Mouse (Mus musculus): ENCODE data around the gene Sdk1.

Gene Sdk1

DNA sequence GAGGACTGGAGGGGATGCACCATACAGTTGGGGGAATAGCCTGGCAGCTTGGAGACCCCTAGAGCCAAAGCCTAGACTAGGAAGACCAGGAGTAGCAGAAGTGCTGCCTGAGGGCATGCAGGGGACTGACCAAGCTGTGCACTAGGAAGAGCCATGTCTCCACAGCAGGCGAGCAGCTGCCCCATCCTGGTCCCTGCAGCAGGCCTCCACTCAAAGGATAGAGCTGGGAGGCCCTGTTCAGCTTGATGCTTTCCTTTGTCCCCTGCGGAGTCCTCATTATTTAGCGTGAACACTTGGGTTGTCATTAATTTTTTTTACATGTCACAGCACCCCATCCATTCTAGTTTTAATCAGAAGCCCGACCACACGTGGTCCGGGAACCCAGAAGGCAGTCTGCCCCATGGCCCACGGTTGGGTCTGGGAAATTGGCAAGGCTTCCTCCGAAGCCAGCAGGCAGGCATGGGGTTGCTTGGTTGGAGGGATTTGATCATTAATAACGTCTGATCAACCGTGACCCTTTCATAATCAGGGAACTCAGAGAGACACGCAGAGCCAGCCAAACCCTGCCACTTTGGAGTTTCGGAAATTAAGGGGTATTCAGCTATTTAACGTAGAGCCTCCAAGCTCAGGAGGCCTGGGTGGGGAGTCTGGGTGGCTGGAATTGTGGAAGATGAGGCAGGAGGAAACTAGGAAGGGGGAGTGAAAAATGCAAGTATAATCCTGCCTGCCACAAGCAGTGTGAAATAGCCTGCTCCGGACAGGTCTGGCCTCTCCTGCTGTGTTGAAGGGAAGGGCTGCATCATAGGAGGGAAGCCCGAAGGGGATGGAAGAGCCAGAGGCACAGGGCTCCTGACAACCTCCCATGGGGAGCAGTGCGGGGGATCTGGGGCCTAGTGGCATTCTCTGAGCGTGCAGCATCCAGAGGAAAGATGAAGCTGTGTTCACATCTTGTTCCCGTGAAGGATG lies 872.2 kb downstream of the Sdk1 start:
- in situ Hi-C loops (cut with MboI, MseI): no loop called here

DNA sequence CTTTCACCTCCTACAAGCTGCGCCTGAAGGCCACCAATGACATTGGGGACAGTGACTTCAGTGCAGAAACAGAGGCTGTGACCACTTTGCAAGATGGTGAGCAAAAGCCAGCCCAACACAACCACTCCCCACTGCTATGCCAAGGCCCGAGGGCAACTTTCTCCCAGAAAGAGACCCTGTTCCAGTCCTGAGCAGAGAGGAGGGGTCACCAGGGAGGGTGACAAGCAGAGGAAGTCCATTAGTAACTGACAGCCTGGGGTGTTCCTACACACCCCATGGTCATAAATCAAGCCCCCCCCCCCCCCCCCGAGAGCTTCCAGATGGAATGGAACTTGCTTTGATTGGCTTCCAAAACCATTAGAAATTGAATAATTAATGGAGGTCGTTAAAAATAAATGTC lies 886.5 kb downstream of the Sdk1 start:
- in situ Hi-C loops (cut with MboI, MseI): loop anchor here (10.0 kb wide), 1 partner anchor 1343 kb away; no protein-coding TSS in a partner anchor

DNA sequence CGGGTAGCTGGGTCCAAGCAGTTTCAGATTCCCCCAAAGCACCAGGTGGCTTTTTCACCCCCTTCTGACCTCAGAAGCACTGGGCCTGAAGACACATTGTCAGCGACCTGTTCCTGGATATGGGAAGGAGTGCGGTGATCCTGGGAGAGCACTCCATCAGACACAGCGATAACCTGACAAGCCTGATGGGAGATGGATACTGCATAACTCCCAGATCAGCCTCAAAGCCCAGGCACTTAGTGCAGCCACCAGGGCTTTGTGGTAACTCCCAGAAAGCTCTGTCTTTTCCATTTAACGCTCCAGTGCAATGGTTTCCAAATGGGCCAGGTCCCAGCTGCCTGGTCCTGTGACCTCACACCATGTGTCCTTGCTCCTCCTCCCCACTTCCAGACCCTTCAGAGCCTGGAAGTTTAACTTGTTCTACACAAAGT lies 886.9 kb downstream of the Sdk1 start:
- in situ Hi-C loops (cut with MboI, MseI): loop anchor here (10.0 kb wide), 1 partner anchor 1343 kb away; no protein-coding TSS in a partner anchor

DNA sequence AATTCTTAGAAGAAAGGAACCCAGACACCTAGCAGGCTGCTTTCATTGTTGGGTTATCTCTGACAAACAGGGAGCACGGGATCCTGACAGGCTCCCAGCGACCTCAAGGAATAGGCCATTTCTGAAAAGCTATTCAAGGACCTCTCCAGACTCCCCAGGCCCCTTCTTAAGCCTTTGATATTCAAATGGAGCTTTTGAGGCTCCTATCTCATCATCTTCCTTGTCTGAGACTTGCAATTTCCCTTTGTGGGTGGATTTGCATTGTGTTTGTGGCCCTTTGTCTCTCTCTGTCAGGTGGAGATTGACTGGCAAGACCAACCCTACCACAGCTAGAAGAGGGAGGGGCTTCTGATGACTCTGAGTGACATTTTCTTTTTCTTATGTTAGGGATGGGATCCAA lies 888.7 kb downstream of the Sdk1 start:
- in situ Hi-C loops (cut with MboI, MseI): no loop called here

DNA sequence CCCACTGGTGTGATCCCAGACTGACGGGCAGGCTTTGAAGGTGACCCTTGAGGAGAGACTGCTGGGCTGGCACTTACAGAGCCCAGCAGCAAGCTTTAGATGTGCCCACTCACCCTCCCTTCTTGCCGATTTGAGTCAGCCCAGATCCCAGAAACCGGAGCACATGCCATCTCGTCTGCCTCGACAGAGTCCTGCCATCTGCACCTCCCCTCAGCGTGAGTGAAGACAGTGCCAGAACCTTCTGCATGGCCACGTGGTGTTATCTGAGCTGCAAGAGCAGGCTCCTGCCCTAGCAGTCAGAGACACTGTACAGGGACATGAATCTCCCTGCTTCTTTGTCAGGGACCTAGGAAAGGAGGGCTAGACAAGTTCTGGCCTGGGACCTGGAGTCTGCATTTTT lies 898.7 kb downstream of the Sdk1 start:
- in situ Hi-C loops (cut with MboI, MseI): no loop called here

DNA sequence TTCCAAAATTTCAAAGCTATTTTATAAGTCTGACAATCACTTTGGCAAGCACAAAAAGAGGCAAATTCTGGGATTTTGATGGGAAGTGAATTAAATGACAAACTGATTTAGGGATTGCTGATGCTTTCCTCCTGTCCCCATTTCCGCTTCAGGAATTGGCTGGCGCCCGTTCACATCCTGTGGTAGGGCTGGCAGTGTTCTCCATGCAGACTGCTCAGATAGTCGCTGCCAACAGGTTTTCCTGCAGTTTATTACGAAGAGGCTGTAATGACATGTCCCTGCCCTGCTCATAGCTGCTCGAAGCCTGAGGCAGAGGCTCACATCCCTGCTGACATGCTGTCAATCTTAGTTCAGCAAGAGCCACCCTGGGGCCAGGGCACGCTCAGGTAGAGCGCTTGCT lies 908.3 kb downstream of the Sdk1 start:
- in situ Hi-C loops (cut with MboI, MseI): no loop called here

DNA sequence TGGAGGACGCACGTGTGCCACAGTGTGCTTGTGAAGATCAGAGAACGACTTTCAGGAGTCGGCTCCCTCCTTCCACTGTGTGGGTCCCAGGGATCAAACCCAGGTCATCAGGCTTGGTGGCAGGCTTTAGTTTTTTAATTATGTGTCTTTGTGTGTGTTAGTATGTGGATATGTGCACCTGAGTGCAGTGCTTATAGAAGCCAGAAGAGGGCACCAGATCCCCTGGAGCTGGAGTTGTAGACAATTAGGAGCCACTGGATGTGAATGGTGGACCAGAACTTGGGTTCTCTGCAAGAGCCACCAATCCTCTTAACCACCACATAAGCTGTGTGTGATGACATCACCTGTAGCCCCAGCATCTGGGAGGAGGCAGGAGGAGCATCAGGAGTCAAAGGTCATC lies 909.5 kb downstream of the Sdk1 start:
- in situ Hi-C loops (cut with MboI, MseI): loop anchor here (25.0 kb wide), 1 partner anchor 1288 kb away; no protein-coding TSS in a partner anchor

DNA sequence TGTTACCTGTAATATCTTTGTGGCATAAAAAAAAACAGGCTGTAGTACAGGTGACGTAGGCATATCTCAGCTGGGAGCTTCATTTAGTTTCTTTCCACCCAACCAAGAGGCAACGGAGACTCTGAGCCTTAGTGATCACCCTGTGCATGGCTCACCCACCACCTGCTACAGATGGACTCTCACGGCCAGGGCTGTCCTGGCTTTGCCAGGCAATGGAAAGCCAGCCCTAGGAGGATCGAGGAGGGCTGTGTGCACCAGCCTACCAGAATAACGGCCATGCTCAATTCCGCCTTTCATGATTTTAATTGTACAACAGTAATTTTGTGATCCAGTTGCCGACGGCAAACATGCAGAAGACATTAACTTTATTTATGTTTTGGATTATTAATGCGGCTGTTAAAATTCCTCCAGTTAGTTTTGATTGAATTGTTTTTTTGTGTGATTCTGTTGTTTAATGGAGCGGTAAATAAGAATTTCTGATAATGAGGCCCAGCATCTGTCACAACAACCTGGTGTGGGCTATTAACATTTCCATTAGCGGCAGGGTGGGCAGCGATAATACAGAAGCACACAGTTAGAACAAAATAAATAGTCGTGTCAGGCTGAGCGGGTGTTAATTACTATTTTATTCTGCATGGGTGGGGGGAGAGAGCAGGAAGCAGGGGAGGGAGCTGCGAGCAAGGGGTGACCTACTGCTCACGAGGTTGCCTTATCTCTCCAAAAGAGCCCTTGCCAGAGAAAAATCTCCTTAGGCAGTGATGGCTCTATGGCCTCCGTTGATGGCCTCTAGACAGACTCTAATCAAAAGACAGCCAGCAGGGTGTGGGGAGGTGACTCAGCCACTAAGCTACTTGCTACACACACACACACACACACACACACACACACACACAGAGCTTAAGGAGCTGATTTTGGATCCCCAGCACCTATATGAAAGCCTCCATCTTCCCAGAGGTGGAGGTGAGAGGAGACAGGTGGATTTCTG lies 915.9 kb downstream of the Sdk1 start:
- in situ Hi-C loops (cut with MboI, MseI): loop anchor here (25.0 kb wide), 1 partner anchor 1295 kb away; no protein-coding TSS in a partner anchor

DNA sequence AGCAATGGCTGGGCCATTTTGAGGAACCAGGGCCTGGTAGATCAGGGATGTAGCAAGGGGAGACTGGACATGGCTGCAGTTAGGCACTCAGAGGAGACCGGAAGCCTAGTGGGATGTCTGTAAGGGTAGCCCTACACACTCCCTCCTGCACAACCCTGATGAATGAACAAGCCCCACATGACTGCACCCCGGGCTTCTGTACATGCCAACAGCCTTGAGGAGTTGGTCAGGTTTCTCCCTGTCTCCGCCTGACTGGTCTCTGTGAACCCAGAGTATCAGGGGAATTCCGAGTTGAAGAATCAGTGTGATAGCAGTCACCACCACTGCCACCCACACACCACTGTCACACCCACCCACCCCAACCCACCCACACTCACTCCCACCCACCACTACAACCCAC lies 922.2 kb downstream of the Sdk1 start:
- in situ Hi-C loops (cut with MboI, MseI): loop anchor here (25.0 kb wide), 1 partner anchor 1301 kb away; no protein-coding TSS in a partner anchor

DNA sequence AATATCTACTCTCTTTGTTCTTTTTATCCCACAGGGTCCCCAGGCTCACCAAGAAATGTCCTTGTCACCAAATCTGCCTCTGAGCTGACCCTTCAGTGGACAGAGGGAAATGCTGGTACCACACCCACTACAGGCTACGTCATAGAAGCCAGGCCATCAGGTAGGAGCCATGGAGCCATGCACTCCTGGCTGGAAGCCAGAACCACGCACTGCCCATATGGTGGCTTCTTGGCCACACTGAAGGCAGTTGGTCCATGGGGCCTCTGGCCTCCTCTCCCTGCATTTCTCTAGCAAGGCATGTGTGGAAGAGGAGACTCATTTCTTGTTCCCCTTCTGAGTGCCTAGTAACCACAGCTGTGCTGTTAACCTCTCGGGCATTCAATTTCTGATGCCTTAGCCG lies 932.3 kb downstream of the Sdk1 start:
- in situ Hi-C loops (cut with MboI, MseI): loop anchor here (25.0 kb wide), 1 partner anchor 1311 kb away; no protein-coding TSS in a partner anchor

DNA sequence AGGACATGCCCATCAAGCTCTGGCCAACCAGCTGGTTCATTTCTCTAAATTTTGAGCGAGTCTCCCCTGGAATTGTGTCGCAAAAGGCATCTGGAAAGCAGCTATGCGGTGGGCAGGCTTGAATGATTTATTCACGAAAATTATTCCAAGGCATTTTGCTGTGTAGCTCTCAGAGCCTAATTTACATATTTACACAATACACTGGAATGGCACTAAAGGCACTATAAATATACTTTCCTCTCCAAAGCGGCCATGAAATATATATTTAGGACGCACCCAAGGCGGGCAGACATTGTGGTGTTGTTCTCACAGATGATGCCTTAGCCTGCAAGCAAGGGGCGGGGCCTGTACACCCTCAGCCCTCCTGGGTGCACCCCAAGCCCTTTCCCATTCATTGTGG lies 936.9 kb downstream of the Sdk1 start:
- in situ Hi-C loops (cut with MboI, MseI): no loop called here

DNA sequence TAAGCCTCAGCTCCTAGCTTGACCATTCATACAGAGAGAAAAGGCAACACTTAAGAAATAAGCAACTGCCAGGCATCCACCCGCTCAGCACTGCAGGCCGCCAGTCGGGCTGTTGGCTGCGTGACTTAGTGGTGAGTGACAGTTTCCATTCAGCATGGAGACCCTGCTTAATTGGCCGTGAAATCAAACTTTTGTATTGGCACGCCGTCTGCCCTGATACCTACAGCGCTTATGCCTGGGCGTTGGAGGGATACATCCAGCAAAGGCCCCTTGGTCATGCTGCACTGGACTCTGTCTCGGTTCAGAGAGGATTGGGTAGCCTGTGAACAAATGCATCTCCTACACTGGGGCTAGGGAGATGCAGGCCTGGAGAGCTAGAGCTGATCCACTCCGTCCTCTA lies 938.0 kb downstream of the Sdk1 start:
- in situ Hi-C loops (cut with MboI, MseI): no loop called here

DNA sequence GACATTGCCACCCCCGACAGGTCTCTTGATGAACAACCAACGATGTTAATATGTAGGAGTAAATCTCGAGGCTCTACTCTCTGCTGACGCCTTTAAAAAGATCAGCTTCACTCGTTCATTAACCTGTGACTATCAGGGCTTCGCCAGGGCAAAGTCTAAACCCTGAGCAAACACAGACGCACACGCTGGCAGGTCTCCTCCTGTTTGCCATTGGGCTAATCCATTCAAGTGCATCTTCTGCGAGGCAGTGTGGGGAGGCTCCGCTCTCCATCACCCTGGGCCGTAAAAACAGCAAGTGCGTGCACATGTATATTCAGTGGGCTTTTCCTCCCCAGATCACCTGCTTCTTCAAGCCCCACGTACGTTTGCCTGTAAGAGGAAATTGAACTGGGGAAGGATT lies 940.6 kb downstream of the Sdk1 start:
- in situ Hi-C loops (cut with MboI, MseI): no loop called here

DNA sequence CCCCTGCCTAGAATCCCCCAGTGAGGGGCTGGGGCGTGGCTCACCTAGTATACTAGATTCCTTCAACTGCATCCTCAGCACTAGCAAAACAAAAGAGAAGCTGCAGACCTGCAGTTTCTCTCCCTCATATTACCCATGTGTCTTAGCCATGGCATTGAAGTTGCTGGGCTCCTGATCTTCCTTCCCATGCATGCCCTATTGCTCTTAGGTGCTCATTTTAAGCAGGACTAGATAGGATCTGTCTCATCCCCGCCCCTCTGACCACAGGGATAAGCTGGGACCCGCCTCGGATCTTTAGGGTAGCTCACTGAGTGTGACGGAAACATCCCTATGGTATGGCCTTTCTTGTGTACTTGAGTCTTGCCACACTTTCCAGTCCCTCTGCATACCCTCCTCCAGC lies 947.5 kb downstream of the Sdk1 start:
- in situ Hi-C loops (cut with MboI, MseI): no loop called here

DNA sequence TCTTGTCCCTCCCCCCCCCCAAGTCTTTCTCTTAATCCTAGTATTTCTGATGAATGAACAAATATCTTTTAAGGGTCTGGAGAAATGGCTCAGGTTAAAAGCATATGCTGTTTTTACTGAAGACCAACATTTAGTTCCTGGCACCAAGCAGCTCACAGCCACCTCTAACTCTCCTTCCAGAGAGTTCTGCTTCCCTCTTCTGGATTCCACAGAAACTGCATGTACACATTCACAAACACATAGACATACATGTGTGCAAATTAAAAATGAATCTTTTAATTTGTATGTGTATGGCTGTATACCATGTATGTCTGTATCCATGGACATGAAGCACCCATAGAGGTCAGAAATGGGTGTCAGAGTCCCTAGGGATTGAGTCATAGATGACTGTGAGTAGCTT lies 968.6 kb downstream of the Sdk1 start:
- in situ Hi-C loops (cut with MboI, MseI): no loop called here

DNA sequence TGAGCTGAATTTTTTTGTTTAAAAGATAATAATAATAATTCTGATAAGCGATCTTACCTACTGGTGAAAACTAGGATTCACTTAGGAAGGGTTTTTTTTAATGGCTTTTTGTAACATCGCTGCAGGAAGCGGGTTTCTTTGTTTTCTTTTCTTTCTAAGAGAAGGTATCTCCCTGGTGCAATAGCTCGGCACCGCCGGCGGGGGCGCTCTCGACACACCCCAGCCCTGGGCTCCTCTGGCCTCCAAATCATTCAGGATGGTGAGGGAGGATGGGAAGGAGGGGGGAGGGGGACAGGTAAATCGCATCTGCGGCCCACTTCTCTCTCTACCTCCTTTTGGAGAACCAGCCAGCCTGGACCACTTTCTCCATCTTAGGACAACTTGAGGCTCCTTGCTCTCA lies 971.0 kb downstream of the Sdk1 start:
- in situ Hi-C loops (cut with MboI, MseI): no loop called here

DNA sequence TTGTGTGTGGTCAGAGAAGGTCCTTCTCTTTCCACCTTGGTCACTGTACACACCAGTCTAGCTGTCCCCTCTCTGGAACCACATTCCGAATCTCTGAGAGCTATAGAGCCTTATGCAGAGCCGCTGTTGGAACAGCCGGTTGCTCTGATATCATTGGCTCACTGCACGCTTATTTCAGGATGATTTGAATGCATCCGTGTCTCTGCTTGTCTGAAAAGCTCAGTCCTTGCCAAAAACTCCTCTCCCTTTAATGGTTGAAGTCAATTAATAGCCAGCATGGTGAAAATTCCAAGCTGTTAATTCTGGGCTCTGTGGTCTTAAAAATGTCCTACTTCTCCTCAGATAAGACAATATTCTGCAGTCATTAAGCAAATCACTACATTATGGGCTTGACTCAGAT lies 974.7 kb downstream of the Sdk1 start:
- in situ Hi-C loops (cut with MboI, MseI): no loop called here

DNA sequence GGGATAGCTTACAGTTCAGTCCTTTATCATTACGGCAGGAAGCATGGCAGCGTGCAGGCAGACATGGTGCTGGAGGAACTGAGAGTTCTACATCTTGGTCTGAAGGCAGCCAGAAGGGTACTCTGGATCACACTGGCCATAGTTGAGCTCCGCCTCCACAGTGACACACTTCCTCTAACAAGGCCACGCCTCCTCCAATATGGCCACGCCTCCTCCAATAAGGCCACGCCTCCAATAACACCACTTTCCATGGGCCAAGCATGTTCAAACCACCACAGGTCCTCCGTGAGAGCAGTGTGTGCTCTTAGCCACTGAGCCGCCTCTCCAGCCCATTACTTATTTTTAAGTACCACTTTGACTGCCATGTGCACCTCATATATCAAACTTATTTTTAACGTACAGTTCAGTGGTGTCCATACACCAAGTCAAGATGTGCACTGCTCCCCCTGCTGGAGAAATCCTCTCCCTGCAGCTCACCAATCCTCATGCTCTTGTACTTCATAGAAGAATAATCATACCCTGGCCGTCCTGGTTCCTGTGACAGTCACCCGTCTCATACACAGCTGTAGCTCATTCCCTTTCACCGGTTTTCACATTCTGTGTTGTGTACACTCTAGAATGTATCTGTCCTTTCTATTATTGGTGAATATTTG lies 979.7 kb downstream of the Sdk1 start:
- in situ Hi-C loops (cut with MboI, MseI): no loop called here

DNA sequence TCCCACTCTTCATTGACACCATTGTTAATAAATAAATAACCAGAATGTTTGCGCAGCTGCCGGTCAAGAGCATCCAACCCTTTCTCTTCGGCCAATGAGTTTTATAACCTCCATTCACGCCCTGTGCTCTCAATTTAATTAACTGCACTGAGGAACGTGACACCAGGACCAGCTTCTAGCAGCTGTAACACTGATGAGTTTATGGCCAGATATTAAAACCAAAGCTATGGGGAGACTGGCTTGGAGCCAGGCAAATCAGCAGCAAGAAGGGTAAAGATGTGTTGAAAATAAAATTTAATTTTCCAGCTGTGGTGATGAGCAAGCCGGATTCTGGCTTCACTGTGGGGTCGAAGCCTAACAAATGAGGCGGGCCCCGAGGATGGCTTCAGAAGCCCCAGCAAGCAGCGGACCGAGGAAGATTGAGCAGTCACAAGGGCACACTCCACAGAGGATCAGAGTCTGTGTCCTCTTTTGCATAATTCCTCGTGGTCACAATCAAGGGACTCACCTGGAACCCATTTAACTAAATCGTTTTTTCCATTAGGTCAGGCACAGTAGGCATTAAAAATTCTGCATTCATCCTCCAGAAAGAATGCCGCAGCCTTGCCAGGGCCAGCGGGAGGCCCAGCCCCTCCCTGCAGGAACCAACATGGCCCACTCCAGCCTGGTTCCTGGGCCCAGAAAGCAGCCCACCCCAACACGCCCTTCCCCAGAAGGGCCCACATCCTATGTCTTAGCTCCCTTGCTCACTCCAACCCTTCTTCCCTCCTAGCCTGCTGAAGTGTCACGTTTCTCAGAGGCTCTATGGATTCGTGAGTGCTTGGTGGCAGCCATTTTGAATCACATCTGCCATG lies 987.9 kb downstream of the Sdk1 start:
- in situ Hi-C loops (cut with MboI, MseI): no loop called here

DNA sequence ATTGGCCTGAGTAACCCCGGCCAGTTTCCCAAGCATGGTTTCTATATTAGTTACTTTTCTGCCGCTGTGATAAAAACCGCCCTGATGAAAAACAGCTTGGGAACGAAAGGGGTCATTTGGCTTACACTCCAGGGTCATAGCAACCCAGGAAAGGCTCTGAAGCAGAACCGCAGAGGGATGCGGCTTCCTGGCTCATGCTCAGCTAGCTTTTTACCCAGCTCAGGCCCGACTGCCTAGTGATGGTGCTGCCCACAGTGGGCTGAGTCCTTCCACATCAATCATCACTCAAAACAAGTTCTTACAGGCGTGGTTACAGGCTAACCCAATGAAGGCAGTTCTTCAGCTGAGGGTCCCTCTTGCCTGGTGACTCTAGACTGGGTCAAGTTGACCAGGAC lies 988.5 kb downstream of the Sdk1 start:
- in situ Hi-C loops (cut with MboI, MseI): no loop called here

DNA sequence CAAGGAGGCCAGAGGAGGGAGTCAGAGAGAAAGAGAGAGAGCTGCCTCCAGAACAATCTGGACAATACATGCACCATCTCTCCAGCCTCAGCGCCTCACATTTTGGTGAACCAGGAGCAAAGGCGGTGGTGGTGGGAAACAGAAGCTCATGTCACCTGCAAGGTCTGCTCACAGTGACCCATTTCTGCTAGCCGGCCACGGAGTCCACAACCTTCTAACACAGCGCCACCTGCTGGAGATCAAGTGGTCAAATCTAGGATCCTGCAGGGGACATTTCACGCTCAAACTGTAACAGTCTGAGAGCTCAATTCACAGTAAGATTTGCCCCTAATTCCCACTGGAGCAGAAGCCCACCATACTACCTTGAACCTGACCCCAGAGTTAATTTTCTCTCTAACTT lies 999.0 kb downstream of the Sdk1 start:
- in situ Hi-C loops (cut with MboI, MseI): no loop called here

Measured in T-helper 1 cell (primary cell).